Mouse (Mus musculus): ENCODE results near the gene Dst.

DNA sequence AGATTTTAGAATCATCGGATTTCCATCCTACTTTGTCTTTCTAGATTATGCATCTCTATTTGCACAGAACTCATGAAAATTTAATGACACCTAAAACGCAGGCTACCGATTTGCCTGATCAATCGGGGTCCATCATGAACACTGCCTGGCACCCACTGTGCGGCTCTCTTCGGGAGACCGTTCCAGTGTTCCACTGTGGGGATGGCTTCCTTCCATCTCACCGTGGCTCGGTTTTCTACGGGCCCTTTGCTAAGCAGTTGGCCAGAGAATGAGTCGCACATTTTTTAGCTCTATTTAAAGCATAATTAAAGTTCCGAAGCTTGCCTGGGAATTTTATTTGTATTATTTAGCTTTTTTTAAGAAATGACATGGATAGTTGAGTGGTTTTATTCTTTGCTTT is 72.4 kb downstream of the Dst start:
- TF ChIP-seq ZNF384 (IDR thresholded peaks at IDR 0.05; ENCODE audit: low read depth, low read length), result no peak
- TF ChIP-seq SIN3A (IDR thresholded peaks at IDR 0.05; ENCODE audit: low read length), result no peak
